ENCODE assay signal across 8 mouse cellular contexts in genomic region chr15:99584407-99585202, GRCm38 (mm10). TPM values are rescaled to one million over a fixed set of nuclear protein-coding genes. Genes with fewer than 3 reads are reported as not detected.
DNase-seq lines count a peak whose midpoint lies in the region; ATAC-seq and TF ChIP-seq lines count a peak whose summit lies in the region.

No protein-coding gene starts in this region.

- peak overlapping the region; percentile 11; the same call in 1 of the 2 replicates for H3K4me3 ChIP-seq in embryonic facial prominence, embryonic 11.5 days (ENCODE audit: low read depth, low read length)
- peak overlapping the region; percentile 10; the same call in 1 of the 2 replicates for H3K4me3 ChIP-seq in kidney, postnatal 0 days (replicated peaks; ENCODE audit: low read depth, low read length)

- H3K9ac ChIP-seq in embryonic facial prominence, embryonic 11.5 days (replicated peaks; ENCODE audit: low read length), result peak overlapping the region; percentile 23; the same call in 1 of the 2 replicates
- peak overlapping the region; percentile 40; the same call in 1 of the 2 replicates for H3K9ac ChIP-seq in kidney, postnatal 0 days (ENCODE audit: low read depth, low read length)

- peaks cover 76% of the 10 kb centered on the region for H3K27me3 ChIP-seq in embryonic facial prominence, embryonic 11.5 days (ENCODE audit: control insufficient read depth, insufficient read depth, low read length)
- H3K27me3 ChIP-seq in kidney, postnatal 0 days (ENCODE audit: insufficient read depth, low read length), result peaks cover 48% of the 10 kb centered on the region

- peaks cover 10% of the 10 kb centered on the region for H3K4me1 ChIP-seq in embryonic facial prominence, embryonic 11.5 days (ENCODE audit: control insufficient read depth, insufficient read depth, low read length)
- peaks cover 10% of the 10 kb centered on the region for H3K4me1 ChIP-seq in kidney, postnatal 0 days (replicated peaks; ENCODE audit: insufficient read depth, low read length)

- no peak overlapping the region for H3K27ac ChIP-seq in embryonic facial prominence, embryonic 11.5 days (replicated peaks; ENCODE audit: low read depth, low read length)
- H3K27ac ChIP-seq in kidney, postnatal 0 days, result no peak overlapping the region

- peak; percentile 52 for DNase-seq in embryo, embryonic 10 days (ENCODE audit: low spot score)
- no peak for DNase-seq in embryo, embryonic 10.5 days (ENCODE audit: low spot score)
- peak; percentile 64 for DNase-seq in embryonic facial prominence, embryonic 11.5 days (ENCODE audit: low spot score)
- DNase-seq in kidney, postnatal 0 days (ENCODE audit: low spot score), result peak; percentile 78
- DNase-seq in lung, postnatal 36 days, result peak; percentile 77
- no peak for DNase-seq in thymus, postnatal 10 days (ENCODE audit: low spot score in 2 of 2)
- no peak for DNase-seq in cerebellum, adult 8-10 months
- no peak for DNase-seq in left cerebral cortex, adult 9 months (ENCODE audit: low spot score in 2 of 2)

- no peak for TF ChIP-seq CTCF in kidney, postnatal 0 days (IDR thresholded peaks at IDR 0.05; ENCODE audit: low read depth)

- H3K36me3 ChIP-seq in embryonic facial prominence, embryonic 11.5 days (replicated peaks; ENCODE audit: control insufficient read depth, insufficient read depth, low read depth, low read length), result no peaks in the 10 kb centered on the region
- H3K36me3 ChIP-seq in kidney, postnatal 0 days (ENCODE audit: insufficient read depth, low read length), result no peaks in the 10 kb centered on the region

- ATAC-seq in embryonic facial prominence, embryonic 11.5 days (replicated peaks; ENCODE audit: insufficient number of reproducible peaks, low FRiP score, low TSS enrichment, low read depth), result peak; percentile 27; the same call in 1 of the 2 replicates
- peak; percentile 55 for ATAC-seq in kidney, postnatal 0 days (replicated peaks; ENCODE audit: low FRiP score, low read depth)

- H3K9me3 ChIP-seq in embryonic facial prominence, embryonic 11.5 days (replicated peaks; ENCODE audit: control insufficient read depth, low read length), result no peaks in the 10 kb centered on the region
- no peaks in the 10 kb centered on the region for H3K9me3 ChIP-seq in kidney, postnatal 0 days (replicated peaks; ENCODE audit: low read length)

- peak overlapping the region; percentile 20 for H3K4me2 ChIP-seq in embryonic facial prominence, embryonic 11.5 days (ENCODE audit: low read depth, low read length)
- peak overlapping the region; percentile 54 for H3K4me2 ChIP-seq in kidney, postnatal 0 days (ENCODE audit: low read length)

- under 1% methylated on average over 24 of the region's 24 CpGs for WGBS in embryonic facial prominence, embryonic 11.5 days
- 2% methylated on average over 24 of the region's 24 CpGs for WGBS in kidney, postnatal 0 days

RNA-seq across cellular contexts. Expression of gene Aqp2, which starts 5.8 kb away (rescaled TPM):
- polyA plus RNA-seq in embryonic facial prominence, embryonic 11.5 days (2014; fragmentation: Nextera tagmentation; extraction: Ambion mirVana), result not detected in 2 replicates
- polyA plus RNA-seq in kidney, postnatal 0 days (2015; fragmentation: Nextera tagmentation; extraction: Ambion mirVana), result 662 and 798 TPM in 2 replicates

RNA-seq across cellular contexts. Expression of gene Aqp5, which starts 6.0 kb away (rescaled TPM):
- polyA plus RNA-seq in embryonic facial prominence, embryonic 11.5 days (2014; fragmentation: Nextera tagmentation; extraction: Ambion mirVana), result not detected in 2 replicates
- polyA plus RNA-seq in kidney, postnatal 0 days (2015; fragmentation: Nextera tagmentation; extraction: Ambion mirVana), result 2.2 and 2.3 TPM in 2 replicates

RNA-seq across cellular contexts. Expression of gene Aqp6, which starts 16.6 kb away (rescaled TPM):
- 0.26 TPM in 1 of 2 replicates, not detected in the other for polyA plus RNA-seq in embryonic facial prominence, embryonic 11.5 days (2014; fragmentation: Nextera tagmentation; extraction: Ambion mirVana)
- polyA plus RNA-seq in kidney, postnatal 0 days (2015; fragmentation: Nextera tagmentation; extraction: Ambion mirVana), result 2.3 and 2.7 TPM in 2 replicates

RNA-seq across cellular contexts. Expression of gene Faim2, which starts 56.6 kb away (rescaled TPM):
- polyA plus RNA-seq in embryonic facial prominence, embryonic 11.5 days (2014; fragmentation: Nextera tagmentation; extraction: Ambion mirVana), result 0.24 and 0.66 TPM in 2 replicates
- 0.26 and 0.36 TPM in 2 replicates for polyA plus RNA-seq in kidney, postnatal 0 days (2015; fragmentation: Nextera tagmentation; extraction: Ambion mirVana)

Comparison
In these comparisons a context has a peak if more than half of its experiments do, and no peak if none do; other contexts are left out.
1. DNase-seq: peak in embryo, embryonic 10 days (single experiment), embryonic facial prominence, embryonic 11.5 days (single experiment), kidney, postnatal 0 days (single experiment) and lung, postnatal 36 days (single experiment); none in embryo, embryonic 10.5 days (single experiment), thymus, postnatal 10 days (0 of 2), cerebellum, adult 8-10 months (single experiment) and left cerebral cortex, adult 9 months (0 of 2).
2. RNA of gene Aqp2, which starts 5.8 kb away (polyA plus RNA-seq): 662 to 798 TPM in kidney, postnatal 0 days; not detected in embryonic facial prominence, embryonic 11.5 days; every median in the first group is over 100 times any median in the second.